Mouse (Mus musculus) kidney, embryonic 16.5 days (tissue): ENCODE measurements at regions not wholly inside any gene's neighbourhood (a gene's known extent, or its start where the extent isn't known, plus 50 kb on each side); places are given as distances from the start of the nearest gene placed in this dataset.

Experiments
- ATAC-seq: fragments of 200-750 bp; cut with Nextera tagmentation; 2 replicates; pipeline ENCODE4 v1.8.0; 2017; ENCODE audit warnings: moderate TSS enrichment; ENCODE audit not compliant: low FRiP score, low TSS enrichment
- H3K27ac ChIP-seq: fragments of 300-500 bp; sonication (generic); 2 replicates; pipeline ENCODE4 v1.5.1; 2014; ENCODE audit warnings: low read length
- H3K27me3 ChIP-seq: fragments of 300-500 bp; sonication (generic); 2 replicates; pipeline ENCODE4 v1.6.1; 2014; ENCODE audit warnings: low read length, control low read depth, mixed read lengths; ENCODE audit not compliant: insufficient read depth
- H3K36me3 ChIP-seq: fragments of 300-500 bp; sonication (generic); 2 replicates; pipeline ENCODE4 v1.6.1; 2014; ENCODE audit warnings: low read length, control low read depth, mixed read lengths; ENCODE audit not compliant: insufficient read depth
- H3K4me1 ChIP-seq: fragments of 300-500 bp; sonication (generic); 2 replicates; pipeline ENCODE4 v1.6.1; 2014; ENCODE audit warnings: low read length, control low read depth, mixed read lengths; ENCODE audit not compliant: insufficient read depth
- H3K4me2 ChIP-seq: fragments of 300-500 bp; sonication (generic); replicated peaks from 2 replicates; pipeline ENCODE4 v1.6.1; 2014; ENCODE audit warnings: low read depth, low read length
- H3K4me3 ChIP-seq: fragments of 300-500 bp; sonication (generic); 2 replicates; pipeline ENCODE4 v1.5.1; 2014; ENCODE audit warnings: mild to moderate bottlenecking, low read length
- H3K9ac ChIP-seq: fragments of 300-500 bp; sonication (generic); replicated peaks from 2 replicates; pipeline ENCODE4 v1.6.1; 2014; ENCODE audit warnings: low read length
- H3K9me3 ChIP-seq: fragments of 300-500 bp; sonication (generic); 2 replicates; pipeline ENCODE4 v1.6.1; 2016; ENCODE audit warnings: low read length, control low read depth
- WGBS: fragments of 180-500 bp; shearing (Covaris S2); extraction: QIAGEN DNeasy Blood & Tissue Kit; methylation state at CpG from one replicate; pipeline ENCODE4 v1.1.7; 2014; 5-methylcytosine and 5-hydroxymethylcytosine counted together

DNA sequence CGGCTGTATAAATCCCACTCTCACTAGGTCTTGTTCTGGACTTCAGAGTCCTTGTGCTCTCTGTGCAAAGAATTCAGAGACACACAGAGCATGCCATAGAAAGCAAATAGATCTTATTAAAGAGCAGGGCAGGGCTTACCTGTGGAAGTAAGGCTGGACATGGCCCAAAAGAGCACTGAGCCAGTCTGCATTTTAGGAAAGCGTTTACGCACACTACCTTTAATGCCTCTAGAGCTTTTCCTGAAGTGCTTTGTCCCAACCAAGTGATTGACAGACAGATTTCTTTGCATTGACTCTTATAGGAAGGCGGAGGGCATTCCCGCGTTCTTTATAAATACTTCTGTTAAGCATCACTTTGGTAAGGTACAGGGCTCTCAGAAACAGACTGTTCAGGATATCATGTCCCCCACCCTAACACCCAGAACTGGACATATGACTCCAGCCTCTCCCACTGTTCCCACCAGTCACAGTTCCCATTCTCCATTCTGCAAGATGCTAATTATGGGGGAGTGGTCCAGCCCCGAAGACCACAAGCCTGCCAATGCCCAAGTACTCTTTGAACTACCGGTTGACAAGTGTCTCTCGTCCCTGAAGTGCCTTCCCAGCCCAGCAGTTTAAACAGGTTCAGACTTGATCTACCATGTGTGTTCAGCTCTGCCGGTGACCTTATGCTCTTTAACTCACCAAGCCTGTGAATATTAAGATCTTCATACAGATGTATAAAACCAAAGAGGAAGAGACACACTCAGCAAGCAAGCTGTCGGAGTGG lies 369.7 kb downstream of the Etnk1 start:
- Histone ChIP-seq H3K9me3 (no peaks in the 10 kb centered on the region), H3K4me2 (no peak overlapping the region), H3K36me3 (no peaks in the 10 kb centered on the region), H3K27me3 (0 out of 2 replicates have a peak, but pooled peaks cover 3% of the 10 kb centered on the region), H3K27ac (no peak overlapping the region), H3K4me1 (peaks cover 5% of the 10 kb centered on the region; the same call in 1 of the 2 replicates), H3K4me3 (no peak overlapping the region), H3K9ac (no peak overlapping the region)
- ATAC-seq, result no peak
- WGBS, result 83% methylated on average over 11 of the region's 11 CpGs

DNA sequence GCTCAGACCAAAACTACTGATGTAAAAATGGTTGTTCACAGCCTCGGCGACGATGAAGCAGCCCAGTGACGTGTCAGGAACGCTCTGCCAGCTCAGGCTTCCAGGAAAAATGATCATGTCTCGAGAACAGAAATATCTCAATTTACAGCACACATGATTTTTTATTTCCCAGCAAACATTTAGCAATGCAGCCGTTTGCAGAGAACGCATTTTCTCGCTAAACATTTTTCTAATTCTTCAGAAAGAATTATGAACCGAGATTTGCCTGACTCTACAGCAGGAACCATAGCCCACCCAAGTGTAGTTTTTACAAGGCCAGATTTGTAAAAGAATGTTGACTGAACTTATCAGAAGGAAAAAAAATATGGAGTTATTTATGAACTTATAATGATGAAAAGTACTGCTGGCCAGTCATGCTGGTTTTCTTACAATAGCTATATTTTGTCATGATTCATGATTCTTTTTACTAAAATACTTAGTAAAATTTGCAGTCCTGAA lies 380.4 kb downstream of the Etnk1 start:
- no peaks in the 10 kb centered on the region for H3K9me3 ChIP-seq
- no peak overlapping the region for H3K9ac ChIP-seq
- H3K4me1 ChIP-seq, result no peaks in the 10 kb centered on the region
- H3K36me3 ChIP-seq, result no peaks in the 10 kb centered on the region
- no peaks in the 10 kb centered on the region for H3K27me3 ChIP-seq
- WGBS, result 54% methylated on average over 10 of the region's 10 CpGs
- 0 out of 2 replicates have a peak overlapping the region, but pooled peaks have one; percentile 14 for H3K27ac ChIP-seq
- no peak for ATAC-seq
- no peak overlapping the region for H3K4me2 ChIP-seq
- H3K4me3 ChIP-seq, result no peak overlapping the region

GRCm38 (mm10) chr6:143554946-143555345 lies 387.9 kb downstream of the Etnk1 start:
- Histone ChIP-seq H3K4me1 (0 out of 2 replicates have a peak, but pooled peaks cover 2% of the 10 kb centered on the region), H3K9me3 (no peaks in the 10 kb centered on the region), H3K4me2 (no peak overlapping the region), H3K27ac (no peak overlapping the region), H3K9ac (no peak overlapping the region), H3K4me3 (no peak overlapping the region), H3K27me3 (no peaks in the 10 kb centered on the region), H3K36me3 (no peaks in the 10 kb centered on the region)
- 72% methylated on average over 3 of the region's 3 CpGs for WGBS
- no peak for ATAC-seq

DNA sequence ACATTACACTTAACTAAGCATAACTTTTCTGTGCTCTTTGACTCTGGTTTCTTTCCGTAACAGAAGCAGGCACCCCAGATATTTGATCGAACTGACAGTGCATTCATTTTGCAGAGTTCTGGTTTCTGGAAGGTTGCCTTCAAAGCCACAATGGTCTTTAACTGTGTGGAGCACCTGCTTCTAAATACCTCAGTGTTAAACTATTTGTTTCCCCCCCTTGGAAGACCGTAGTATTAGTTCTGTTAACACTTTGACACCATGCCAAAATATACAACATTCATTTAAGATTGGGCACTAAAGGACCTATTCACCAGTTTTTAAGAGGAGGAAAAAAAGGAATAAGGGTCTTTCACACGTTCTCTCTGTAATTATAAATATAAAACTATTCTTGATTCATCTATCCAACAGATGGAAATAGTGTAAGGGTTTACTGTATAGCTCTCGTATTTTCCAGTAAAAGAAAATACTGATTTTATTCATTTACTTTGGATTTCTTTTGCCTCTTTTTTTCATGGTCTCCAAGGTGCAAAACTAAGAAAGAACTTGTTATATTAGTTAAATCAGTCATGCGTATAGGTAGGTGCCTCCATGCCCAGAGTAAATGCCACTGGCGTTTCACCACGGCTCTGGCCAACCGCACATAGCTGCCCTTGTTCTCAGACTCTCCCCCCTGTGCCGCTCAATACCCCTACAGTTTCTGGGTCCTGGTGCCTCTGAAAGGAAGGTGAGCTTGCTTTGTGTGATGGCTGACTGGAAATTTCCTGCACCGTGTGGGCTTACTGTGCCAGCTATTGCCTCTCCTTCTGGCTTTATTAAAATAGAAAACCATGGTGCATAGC lies 391.2 kb downstream of the Etnk1 start:
- H3K4me3 ChIP-seq, result no peak overlapping the region
- no peak overlapping the region for H3K9ac ChIP-seq
- H3K4me1 ChIP-seq, result 0 out of 2 replicates have a peak, but pooled peaks cover 2% of the 10 kb centered on the region
- ATAC-seq, result no peak
- H3K4me2 ChIP-seq, result no peak overlapping the region
- no peaks in the 10 kb centered on the region for H3K9me3 ChIP-seq
- H3K27ac ChIP-seq, result no peak overlapping the region
- no peaks in the 10 kb centered on the region for H3K36me3 ChIP-seq
- 67% methylated on average over 11 of the region's 11 CpGs for WGBS
- H3K27me3 ChIP-seq, result no peaks in the 10 kb centered on the region

- WGBS, result 51% methylated on average over 4 of the region's 4 CpGs
- Histone ChIP-seq H3K36me3 (no peaks in the 10 kb centered on the region), H3K9me3 (no peaks in the 10 kb centered on the region)
Observed at GRCm38 (mm10) chr6:143559316-143559715, 392.3 kb downstream of the Etnk1 start.

GRCm38 (mm10) chr6:143561316-143562088 lies 394.5 kb downstream of the Etnk1 start:
- Histone ChIP-seq H3K27me3 (no peaks in the 10 kb centered on the region), H3K4me2 (no peak overlapping the region), H3K36me3 (no peaks in the 10 kb centered on the region), H3K9me3 (no peaks in the 10 kb centered on the region), H3K4me1 (0 out of 2 replicates have a peak, but pooled peaks cover 2% of the 10 kb centered on the region), H3K27ac (no peak overlapping the region), H3K9ac (no peak overlapping the region), H3K4me3 (no peak overlapping the region)
- ATAC-seq, result no peak
- WGBS, result 72% methylated on average over 6 of the region's 6 CpGs

More at GRCm38 (mm10) chr6:143559316-143559715, 392.3 kb downstream of the Etnk1 start:
- Histone ChIP-seq H3K4me3 (no peak overlapping the region), H3K9ac (no peak overlapping the region), H3K4me2 (no peak overlapping the region), H3K4me1 (0 out of 2 replicates have a peak, but pooled peaks cover 2% of the 10 kb centered on the region), H3K27ac (no peak overlapping the region), H3K27me3 (no peaks in the 10 kb centered on the region)
- ATAC-seq, result no peak

GRCm38 (mm10) chr6:143571356-143572115 lies 404.5 kb downstream of the Etnk1 start:
- no peak for ATAC-seq
- no peak overlapping the region for H3K27ac ChIP-seq
- WGBS, result 80% methylated on average over 24 of the region's 24 CpGs
- no peak overlapping the region for H3K9ac ChIP-seq
- no peaks in the 10 kb centered on the region for H3K4me1 ChIP-seq
- H3K27me3 ChIP-seq, result no peaks in the 10 kb centered on the region
- H3K36me3 ChIP-seq, result no peaks in the 10 kb centered on the region
- H3K9me3 ChIP-seq, result no peaks in the 10 kb centered on the region
- H3K4me3 ChIP-seq, result no peak overlapping the region
- no peak overlapping the region for H3K4me2 ChIP-seq

- Histone ChIP-seq H3K9me3 (no peaks in the 10 kb centered on the region), H3K4me2 (no peak overlapping the region), H3K27ac (no peak overlapping the region), H3K4me1 (no peaks in the 10 kb centered on the region), H3K4me3 (no peak overlapping the region), H3K27me3 (no peaks in the 10 kb centered on the region), H3K36me3 (no peaks in the 10 kb centered on the region), H3K9ac (no peak overlapping the region)
- no peak for ATAC-seq
- WGBS, result 93% methylated on average over 1 of the region's 1 CpGs
Observed at GRCm38 (mm10) chr6:143579223-143579622, 412.2 kb downstream of the Etnk1 start.

DNA sequence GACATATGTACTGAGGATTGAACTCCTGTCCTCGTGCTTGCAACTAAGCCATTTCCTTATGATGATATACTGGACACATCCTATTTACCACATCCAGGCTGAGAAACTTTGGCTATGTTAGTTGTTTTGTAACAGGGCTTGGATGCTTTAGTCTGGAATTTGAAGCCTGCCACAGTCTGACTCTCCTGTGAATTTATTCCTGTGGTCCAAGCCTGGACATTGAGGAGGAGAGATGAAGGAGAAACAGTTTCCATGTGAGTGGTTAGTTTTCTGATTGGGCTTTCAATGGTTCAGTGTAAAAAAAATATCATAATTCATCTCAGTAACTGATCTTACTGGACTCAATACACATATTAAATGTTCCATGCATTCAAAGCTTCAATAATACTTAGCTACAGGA lies 422.6 kb downstream of the Etnk1 start:
- H3K4me2 ChIP-seq, result no peak overlapping the region
- no peak overlapping the region for H3K4me3 ChIP-seq
- no peaks in the 10 kb centered on the region for H3K36me3 ChIP-seq
- H3K27ac ChIP-seq, result no peak overlapping the region
- 61% methylated on average over 1 of the region's 1 CpGs for WGBS
- H3K4me1 ChIP-seq, result no peaks in the 10 kb centered on the region
- H3K9me3 ChIP-seq, result no peaks in the 10 kb centered on the region
- no peak for ATAC-seq
- no peaks in the 10 kb centered on the region for H3K27me3 ChIP-seq
- no peak overlapping the region for H3K9ac ChIP-seq
